Mouse (Mus musculus) MEL (cell line): ENCODE measurements around the gene Ankrd54. TPM values are rescaled to one million over a fixed set of nuclear protein-coding genes. Genes with fewer than 3 reads are reported as not detected.

Experiments
- DNase-seq: peaks from one replicate; pipeline ENCODE4 v3.0.0; 2011; ENCODE audit warnings: low read depth, low spot score
- H3K27ac ChIP-seq: 2 replicates; pipeline ENCODE4 v1.5.1; 2012; ENCODE audit warnings: low read depth, mild to moderate bottlenecking, control low read depth, low read length, moderate library complexity; ENCODE audit not compliant: control insufficient read depth
- H3K27me3 ChIP-seq, 2 experiments: fragments of 150-350 bp in 1 of 2; sonication (generic) in 1 of 2; 2 replicates each; pipeline ENCODE4 v1.6.1; 2012; ENCODE audit warnings: low read length in 2 of 2, mild to moderate bottlenecking in 2 of 2, improper control_type of control experiment in 1 of 2, moderate library complexity in 1 of 2; ENCODE audit not compliant: insufficient read depth in 2 of 2, control insufficient read depth in 1 of 2
- H3K36me3 ChIP-seq, 2 experiments: 2 replicates each; pipeline ENCODE4 v1.6.1; 2012 to 2014; ENCODE audit warnings: low read length in 2 of 2, improper control_type of control experiment in 1 of 2, inconsistent platforms in 1 of 2, mild to moderate bottlenecking in 1 of 2; ENCODE audit not compliant: insufficient read depth in 2 of 2, control insufficient read depth in 1 of 2
- H3K4me1 ChIP-seq, 2 experiments: fragments of 150-350 bp in 1 of 2; sonication (generic) in 1 of 2; 2 replicates each; pipeline ENCODE4 v1.6.1; 2012; ENCODE audit warnings: low read length in 2 of 2, improper control_type of control experiment in 1 of 2, mild to moderate bottlenecking in 1 of 2; ENCODE audit not compliant: insufficient read depth in 2 of 2, control insufficient read depth in 1 of 2
- H3K4me3 ChIP-seq, 2 experiments: fragments of 150-350 bp in 1 of 2; sonication (generic) in 1 of 2; 2 replicates each; pipeline ENCODE4 v1.5.1; 2012; ENCODE audit warnings: low read depth in 2 of 2, low read length in 2 of 2, mild to moderate bottlenecking in 2 of 2, moderate library complexity in 2 of 2, control low read depth in 1 of 2, improper control_type of control experiment in 1 of 2; ENCODE audit not compliant: control insufficient read depth in 1 of 2, insufficient read depth in 1 of 2
- H3K79me2 ChIP-seq: 2 replicates; pipeline ENCODE4 v1.6.1; 2012; ENCODE audit warnings: mild to moderate bottlenecking, low read length, moderate library complexity; ENCODE audit not compliant: control insufficient read depth, poor library complexity, insufficient read depth
- H3K9ac ChIP-seq: 2 replicates; pipeline ENCODE4 v1.6.1; 2012; ENCODE audit warnings: low read depth, mild to moderate bottlenecking, control low read depth, low read length, moderate library complexity; ENCODE audit not compliant: control insufficient read depth, poor library complexity, severe bottlenecking
- H3K9me3 ChIP-seq: fragments of 150-350 bp; sonication (generic); replicated peaks from 2 replicates; pipeline ENCODE4 v1.6.1; 2012; ENCODE audit warnings: mild to moderate bottlenecking, low read length, improper control_type of control experiment, moderate library complexity; ENCODE audit not compliant: insufficient read depth
- BHLHE40 ChIP-seq: IDR thresholded peaks from 2 replicates; pipeline ENCODE4 v1.6.1; 2012; ENCODE audit warnings: low read depth, mild to moderate bottlenecking, inconsistent platforms, low read length, improper control_type of control experiment, borderline replicate concordance
- CHD1 ChIP-seq: IDR thresholded peaks from 2 replicates; pipeline ENCODE4 v1.6.1; 2012; ENCODE audit warnings: low read depth, mild to moderate bottlenecking, inconsistent platforms, low read length, improper control_type of control experiment
- CHD2 ChIP-seq: IDR thresholded peaks from 2 replicates; pipeline ENCODE4 v1.6.1; 2011; ENCODE audit warnings: low read length, improper control_type of control experiment
- CTCF ChIP-seq, 3 experiments: IDR thresholded peaks in 2 of 3; conservative IDR thresholded peaks in 1 of 3; 2 replicates each; pipeline ENCODE4 v1.5.1; 2011 to 2012; ENCODE audit warnings: low read length in 3 of 3, low read depth in 2 of 3, mild to moderate bottlenecking in 2 of 3, improper control_type of control experiment in 1 of 3, inconsistent platforms in 1 of 3, mixed read lengths in 1 of 3, moderate library complexity in 1 of 3; ENCODE audit not compliant: control insufficient read depth in 1 of 3, insufficient read depth in 1 of 3, poor library complexity in 1 of 3, severe bottlenecking in 1 of 3
- ELF1 ChIP-seq: IDR thresholded peaks from 2 replicates; pipeline ENCODE4 v1.6.1; 2014; ENCODE audit warnings: low read depth, mild to moderate bottlenecking, inconsistent platforms, low read length, improper control_type of control experiment, moderate library complexity
- EP300 ChIP-seq, 2 experiments: IDR thresholded peaks; 2 replicates each; pipeline ENCODE4 v1.6.1; 2011; ENCODE audit warnings: improper control_type of control experiment in 2 of 2, low read length in 2 of 2, low read depth in 1 of 2, mild to moderate bottlenecking in 1 of 2
- ETS1 ChIP-seq: IDR thresholded peaks from 2 replicates; pipeline ENCODE4 v1.6.1; 2012; ENCODE audit warnings: low read depth, mild to moderate bottlenecking, inconsistent platforms, low read length, improper control_type of control experiment, moderate library complexity
- GABPA ChIP-seq: IDR thresholded peaks from 2 replicates; pipeline ENCODE4 v1.6.1; 2012; ENCODE audit warnings: low read depth, mild to moderate bottlenecking, inconsistent platforms, low read length, improper control_type of control experiment, moderate library complexity
- GATA1 ChIP-seq: IDR thresholded peaks from 2 replicates; pipeline ENCODE4 v1.6.1; 2011; ENCODE audit warnings: low read depth, low read length, improper control_type of control experiment
- HCFC1 ChIP-seq: IDR thresholded peaks from 2 replicates; pipeline ENCODE4 v1.6.1; 2012; ENCODE audit warnings: low read depth, mild to moderate bottlenecking, inconsistent platforms, low read length, improper control_type of control experiment, moderate library complexity
- MAZ ChIP-seq: IDR thresholded peaks from 2 replicates; pipeline ENCODE4 v1.6.1; 2012; ENCODE audit warnings: low read depth, mild to moderate bottlenecking, inconsistent platforms, low read length, improper control_type of control experiment
- MYB ChIP-seq: IDR thresholded peaks from 2 replicates; pipeline ENCODE4 v1.6.1; 2011; ENCODE audit warnings: mild to moderate bottlenecking, low read depth, low read length, improper control_type of control experiment
- MYC ChIP-seq: IDR thresholded peaks from 2 replicates; pipeline ENCODE4 v1.6.1; 2011; ENCODE audit warnings: low read depth, mild to moderate bottlenecking, low read length, improper control_type of control experiment, moderate library complexity
- NELFE ChIP-seq: IDR thresholded peaks from 2 replicates; pipeline ENCODE4 v1.6.1; 2011; ENCODE audit warnings: low read depth, low read length, improper control_type of control experiment
- POLR2A ChIP-seq, 2 experiments: IDR thresholded peaks; 2 replicates each; pipeline ENCODE4 v1.6.1; 2011 to 2012; ENCODE audit warnings: low read length in 2 of 2, mild to moderate bottlenecking in 2 of 2, control low read depth in 1 of 2, improper control_type of control experiment in 1 of 2, low read depth in 1 of 2, moderate library complexity in 1 of 2; ENCODE audit not compliant: control insufficient read depth in 1 of 2, insufficient read depth in 1 of 2, poor library complexity in 1 of 2
- POLR2AphosphoS2 ChIP-seq: IDR thresholded peaks from 2 replicates; pipeline ENCODE4 v1.6.1; 2011; ENCODE audit warnings: low read length, improper control_type of control experiment
- POLR2AphosphoS5 ChIP-seq: IDR thresholded peaks from 2 replicates; pipeline ENCODE4 v1.6.1; 2012; ENCODE audit warnings: low read depth, borderline replicate concordance, mild to moderate bottlenecking, inconsistent platforms, low read length, moderate library complexity, mixed read lengths
- RAD21 ChIP-seq: IDR thresholded peaks from 2 replicates; pipeline ENCODE4 v1.6.1; 2011; ENCODE audit warnings: mild to moderate bottlenecking, low read depth, low read length, improper control_type of control experiment
- RCOR1 ChIP-seq: IDR thresholded peaks from 2 replicates; pipeline ENCODE4 v1.6.1; 2012; ENCODE audit warnings: low read depth, mild to moderate bottlenecking, inconsistent platforms, low read length, improper control_type of control experiment
- SIN3A ChIP-seq: IDR thresholded peaks from 2 replicates; pipeline ENCODE4 v1.6.1; 2012; ENCODE audit warnings: low read length, improper control_type of control experiment, inconsistent platforms
- SMC3 ChIP-seq: IDR thresholded peaks from 2 replicates; pipeline ENCODE4 v1.6.1; 2011; ENCODE audit warnings: low read depth, low read length, improper control_type of control experiment
- TAL1 ChIP-seq: IDR thresholded peaks from 2 replicates; pipeline ENCODE4 v1.6.1; 2012; ENCODE audit warnings: mild to moderate bottlenecking, inconsistent platforms, low read length, moderate library complexity, mixed read lengths
- TBP ChIP-seq: IDR thresholded peaks from 2 replicates; pipeline ENCODE4 v1.8.0; 2011; ENCODE audit warnings: low read depth, low read length, improper control_type of control experiment
- ZC3H11A ChIP-seq: IDR thresholded peaks from 2 replicates; pipeline ENCODE4 v1.6.1; 2012; ENCODE audit warnings: low read depth, mild to moderate bottlenecking, inconsistent platforms, low read length, improper control_type of control experiment
- ZMIZ1 ChIP-seq: IDR thresholded peaks from 2 replicates; pipeline ENCODE4 v1.6.1; 2012; ENCODE audit warnings: low read depth, mild to moderate bottlenecking, inconsistent platforms, low read length, improper control_type of control experiment, moderate library complexity
- ZNF384 ChIP-seq: IDR thresholded peaks from 2 replicates; pipeline ENCODE4 v1.6.1; 2012; ENCODE audit warnings: low read depth, mild to moderate bottlenecking, inconsistent platforms, low read length, improper control_type of control experiment
- polyA plus RNA-seq, 2 experiments: library from polyadenylated mRNA; stranded (reverse) in 1 of 2; unstranded in 1 of 2; fragments of >175 nt in 1 of 2; fragments of >200 nt in 1 of 2; gene quantifications; 2 replicates each; pipeline versions ENCODE4 v1.2.1 to v1.2.4; 2012; ENCODE audit warnings: low replicate concordance in 2 of 2, low read depth in 1 of 2; ENCODE audit not compliant: insufficient read length in 2 of 2, insufficient read depth in 1 of 2, missing spikeins in 1 of 2
- total RNA-seq: library from RNA; depleted of rRNA; stranded (reverse); fragments of 300-350 nt; gene quantifications from 2 replicates; pipeline ENCODE4 v1.2.3, GENCODE M21; 2012

The Ankrd54 gene
- total and polyA plus RNA-seq, 3 experiments: 42.3 to 62.2 TPM; not detected in 1

GRCm38 (mm10) chr15:79108421-79109320 is 46.0 kb upstream of the Ankrd54 start, which contains the start of gene Micall1:
Gene Micall1 (plus strand): TSS chr15:79108898.
- Histone ChIP-seq H3K36me3 (peaks cover 0 to 6% of the 10 kb centered on the region in 2 experiments; a peak in 2 of 4 replicates), H3K4me3 (peak within 1 kb of the TSS; percentile 76 to 80), H3K79me2 (no peaks in the 10 kb centered on the region; the same call in 1 of the 2 replicates), H3K27ac (peak within 1 kb of the TSS; percentile 48), H3K4me1 (peaks cover 3 to 8% of the 10 kb centered on the region in 2 experiments; a peak in 3 of 4 replicates), H3K9me3 (no peaks in the 10 kb centered on the region)
- peak; percentile 79 for DNase-seq
- peak; percentile 31 for TF ChIP-seq NELFE
- peak; percentile 34 to 50; a peak in 3 of 4 replicates for TF ChIP-seq POLR2A (IDR thresholded peaks at IDR 0.05; ENCODE audit: control insufficient read depth in 1 of 2, insufficient read depth in 1 of 2, low read depth in 1 of 2, low read length in 2 of 2, poor library complexity in 1 of 2)
- TF ChIP-seq SMC3: no peak
- TF ChIP-seq ZMIZ1: peak; percentile 45; the same call in 1 of the 2 replicates
- no peak for TF ChIP-seq ZNF384
- TF ChIP-seq ETS1: no peak
- TF ChIP-seq SIN3A: peak; percentile 58
- no peak for TF ChIP-seq GATA1
- TF ChIP-seq HCFC1: no peak
- no peak for TF ChIP-seq GABPA
- TF ChIP-seq POLR2AphosphoS2: no peak
- TF ChIP-seq ELF1: no peak
- peak; percentile 43; the same call in 1 of the 2 replicates for TF ChIP-seq CHD2
- TF ChIP-seq RCOR1: no peak
- no peak for TF ChIP-seq POLR2AphosphoS5
- TF ChIP-seq MAZ: no peak
- TF ChIP-seq MYB: no peak
- TF ChIP-seq MYC: no peak
- TF ChIP-seq, all 39 proteins: peak for 5
- H3K27me3 ChIP-seq: no peaks in the 10 kb centered on the region
- peak within 1 kb of the TSS; percentile 91 for H3K9ac ChIP-seq

GRCm38 (mm10) chr15:79107966-79108365 is 45.3 kb upstream of the Ankrd54 start:
- no peak for DNase-seq
- Histone ChIP-seq H3K27ac (peak overlapping the region; percentile 26; the same call in 1 of the 2 replicates), H3K36me3 (peaks cover 0 to 6% of the 10 kb centered on the region in 2 experiments; a peak in 2 of 4 replicates), H3K79me2 (no peaks in the 10 kb centered on the region; the same call in 1 of the 2 replicates), H3K9me3 (no peaks in the 10 kb centered on the region), H3K27me3 (no peaks in the 10 kb centered on the region), H3K4me3 (peak overlapping the region; percentile 76 to 80), H3K4me1 (peaks cover 3 to 8% of the 10 kb centered on the region in 2 experiments; a peak in 3 of 4 replicates), H3K9ac (peak overlapping the region; percentile 91)
- TF ChIP-seq BHLHE40 (no peak), POLR2A (IDR thresholded peaks at IDR 0.05; ENCODE audit: control insufficient read depth in 1 of 2, insufficient read depth in 1 of 2, low read depth in 1 of 2, low read length in 2 of 2, poor library complexity in 1 of 2) (no peak), NELFE (no peak), MYB (no peak), CTCF (IDR thresholded peaks at IDR 0.05 in 2 of 3, conservative IDR thresholded peaks at IDR 0.05 in 1 of 3; ENCODE audit: control insufficient read depth in 1 of 3, insufficient read depth in 1 of 3, low read depth in 2 of 3, low read length in 3 of 3, poor library complexity in 1 of 3, severe bottlenecking in 1 of 3) (no peak), TAL1 (no peak), ZNF384 (no peak), ZMIZ1 (no peak), CHD1 (no peak), GATA1 (no peak), EP300 (IDR thresholded peaks at IDR 0.05; ENCODE audit: low read depth in 1 of 2, low read length in 2 of 2) (no peak), TBP (no peak), SIN3A (no peak), ZC3H11A (no peak), ETS1 (no peak), HCFC1 (no peak), RAD21 (no peak), SMC3 (no peak)
